Mouse (Mus musculus) ES-E14 (cell line): ENCODE data around the gene Nprl3. TPM values are rescaled to one million over a fixed set of nuclear protein-coding genes. Genes with fewer than 3 reads are reported as not detected.

Experiments
- DNase-seq: peaks from one replicate; pipeline ENCODE4 v3.0.0-alpha.2; 2013; ENCODE audit warnings: low read depth, low spot score
- H3K27ac ChIP-seq: 2 replicates; pipeline ENCODE4 v1.5.1; 2012; ENCODE audit warnings: low read depth, mild to moderate bottlenecking, low read length, moderate library complexity, mixed read lengths; ENCODE audit not compliant: poor library complexity, insufficient read depth, severe bottlenecking
- H3K36me3 ChIP-seq: 2 replicates; pipeline ENCODE4 v1.6.1; 2012; ENCODE audit warnings: mild to moderate bottlenecking, low read length, moderate library complexity, mixed read lengths; ENCODE audit not compliant: control insufficient read depth, poor library complexity, insufficient read depth, severe bottlenecking
- H3K4me1 ChIP-seq, 2 experiments: fragments of 150-350 bp in 1 of 2; sonication (generic) in 1 of 2; 2 replicates each; pipeline ENCODE4 v1.6.1; 2012; ENCODE audit warnings: low read length in 2 of 2, mild to moderate bottlenecking in 1 of 2, mixed read lengths in 1 of 2; ENCODE audit not compliant: control insufficient read depth in 2 of 2, insufficient read depth in 2 of 2, poor library complexity in 1 of 2
- H3K4me3 ChIP-seq, 2 experiments: fragments of 150-350 bp in 1 of 2; sonication (generic) in 1 of 2; 2 replicates each; pipeline ENCODE4 v1.5.1; 2012; ENCODE audit warnings: low read length in 2 of 2, low read depth in 1 of 2, mild to moderate bottlenecking in 1 of 2, mixed read lengths in 1 of 2; ENCODE audit not compliant: insufficient read depth in 1 of 2, poor library complexity in 1 of 2, severe bottlenecking in 1 of 2
- H3K9ac ChIP-seq: 2 replicates; pipeline ENCODE4 v1.6.1; 2012; ENCODE audit warnings: low read depth, mild to moderate bottlenecking, low read length, mixed read lengths; ENCODE audit not compliant: poor library complexity, insufficient read depth, severe bottlenecking
- H3K9me3 ChIP-seq: fragments of 150-350 bp; sonication (generic); 2 replicates; pipeline ENCODE4 v1.6.1; 2012; ENCODE audit warnings: low read depth, mild to moderate bottlenecking, low read length; ENCODE audit not compliant: control insufficient read depth, insufficient read depth
- CHD2 ChIP-seq: IDR thresholded peaks from 2 replicates; pipeline ENCODE4 v1.6.1; 2014; ENCODE audit warnings: mild to moderate bottlenecking, low read depth, low read length, inconsistent platforms
- HCFC1 ChIP-seq: IDR thresholded peaks from 2 replicates; pipeline ENCODE4 v1.6.1; 2012; ENCODE audit warnings: low read length, inconsistent platforms, borderline replicate concordance; ENCODE audit not compliant: insufficient read depth
- MAFK ChIP-seq: IDR thresholded peaks from 2 replicates; pipeline ENCODE4 v1.6.1; 2014; ENCODE audit warnings: mild to moderate bottlenecking, low read depth, low read length, inconsistent platforms; ENCODE audit not compliant: insufficient read depth
- ZC3H11A ChIP-seq: IDR thresholded peaks from 2 replicates; pipeline ENCODE4 v1.6.1; 2012; ENCODE audit warnings: low read depth, mild to moderate bottlenecking, inconsistent platforms, low read length, borderline replicate concordance
- ZNF384 ChIP-seq: IDR thresholded peaks from 2 replicates; pipeline ENCODE4 v1.6.1; 2012; ENCODE audit warnings: low read depth, low read length, inconsistent platforms
- in situ Hi-C, 2 experiments: fragments of 600-800 bp; cut with MboI; formaldehyde crosslinking; loops; one replicate each; pipeline ENCODE4 v1.15.1; 2025; ENCODE audit warnings: low sequenced_read_pairs in 2 of 2, inconsistent platforms in 1 of 2; ENCODE audit not compliant: unreplicated experiment in 2 of 2
- total RNA-seq: library from RNA; depleted of rRNA; stranded (reverse); fragments of 300-350 nt; gene quantifications from 2 replicates; pipeline ENCODE4 v1.2.3, GENCODE M21; 2012

Gene Nprl3
- total RNA-seq, 1 experiment: 47.2 TPM

- DNase-seq: no peak
- in situ Hi-C loops: loop anchor here in 1 of 2 experiments (10.0 kb wide), 1 partner anchor 149 kb away; no protein-coding TSS in a partner anchor
- Histone ChIP-seq H3K27ac (no peak overlapping the region), H3K9me3 (no peaks in the 10 kb centered on the region), H3K9ac (no peak overlapping the region), H3K36me3 (no peaks in the 10 kb centered on the region), H3K4me1 (peaks cover 0 to 6% of the 10 kb centered on the region in 2 experiments; a peak in 1 of 4 replicates), H3K4me3 (no peak overlapping the region)
- no peak for TF ChIP-seq HCFC1
- no peak for TF ChIP-seq ZNF384
- TF ChIP-seq CHD2: no peak
- no peak for TF ChIP-seq ZC3H11A
- TF ChIP-seq MAFK: no peak
Measured at GRCm38 (mm10) chr11:32186031-32186430, 81.5 kb downstream of the Nprl3 start.

GRCm38 (mm10) chr11:32184469-32184868 is 83.0 kb downstream of the Nprl3 start:
- in situ Hi-C loops: loop anchor here in 1 of 2 experiments (10.0 kb wide), 1 partner anchor 150 kb away; no protein-coding TSS in a partner anchor
- no peak overlapping the region for H3K4me3 ChIP-seq
- TF ChIP-seq HCFC1: no peak
- no peak for TF ChIP-seq ZC3H11A
- TF ChIP-seq ZNF384: no peak
- TF ChIP-seq CHD2: no peak
- DNase-seq: no peak
- no peak overlapping the region for H3K9ac ChIP-seq
- no peaks in the 10 kb centered on the region for H3K36me3 ChIP-seq
- H3K9me3 ChIP-seq: no peaks in the 10 kb centered on the region
- 0 out of 4 replicates have a peak, but pooled peaks cover 0 to under 1% of the 10 kb centered on the region in 2 experiments for H3K4me1 ChIP-seq
- H3K27ac ChIP-seq: no peak overlapping the region

GRCm38 (mm10) chr11:32181973-32182868 is 85.3 kb downstream of the Nprl3 start:
- TF ChIP-seq CHD2 (no peak), MAFK (no peak), ZC3H11A (peak; percentile 79; the same call in 1 of the 2 replicates), ZNF384 (no peak), HCFC1 (no peak)
- Histone ChIP-seq H3K4me1 (no peaks in the 10 kb centered on the region), H3K27ac (no peak overlapping the region), H3K9ac (no peak overlapping the region), H3K36me3 (no peaks in the 10 kb centered on the region), H3K4me3 (no peak overlapping the region), H3K9me3 (no peaks in the 10 kb centered on the region)
- in situ Hi-C loops: loop anchor here in 1 of 2 experiments (10.0 kb wide), 1 partner anchor 153 kb away; no protein-coding TSS in a partner anchor
- DNase-seq: peak; percentile 63

- no peak for DNase-seq
- no peak overlapping the region for H3K9ac ChIP-seq
- in situ Hi-C loops: loop anchor here in 1 of 2 experiments (10.0 kb wide), 1 partner anchor 154 kb away; no protein-coding TSS in a partner anchor
- no peak overlapping the region for H3K4me3 ChIP-seq
- no peak for TF ChIP-seq MAFK
- TF ChIP-seq CHD2: no peak
- no peak for TF ChIP-seq ZC3H11A
- no peak for TF ChIP-seq HCFC1
- no peak for TF ChIP-seq ZNF384
- no peaks in the 10 kb centered on the region for H3K36me3 ChIP-seq
- no peaks in the 10 kb centered on the region for H3K4me1 ChIP-seq
- no peak overlapping the region for H3K27ac ChIP-seq
- no peaks in the 10 kb centered on the region for H3K9me3 ChIP-seq
Measured at GRCm38 (mm10) chr11:32181246-32181645, 86.3 kb downstream of the Nprl3 start.
